Mouse (Mus musculus) left cerebral cortex, postnatal 36 days (tissue): Measurements from ENCODE around the gene Ugt2a1. TPM values are rescaled to one million over a fixed set of nuclear protein-coding genes. Genes with fewer than 3 reads are reported as not detected.

Experiments
- total RNA-seq, 2 experiments: library from RNA; stranded (reverse); gene quantifications; 2 replicates each; pipeline ENCODE4 v1.2.3; 2021

Ugt2a1 gene
- total RNA-seq, 2 experiments from 2014 or later = not detected

Other genes starting within 250 kb of the Ugt2a1 start
- gene Ugt2b37, start 236.1 kb downstream of the Ugt2a1 start, total RNA-seq = not detected
- gene Ugt2a3, start 153.7 kb downstream of the Ugt2a1 start, total RNA-seq = not detected
- not detected for gene Ugt2b38, start 66.7 kb downstream of the Ugt2a1 start, total RNA-seq
- gene Ugt2a2, start 8.6 kb downstream of the Ugt2a1 start, total RNA-seq = not detected
- gene Gm43638, start 4.1 kb downstream of the Ugt2a1 start, total RNA-seq = not detected
- gene Sult1b1, start 47.3 kb upstream of the Ugt2a1 start, total RNA-seq = not detected
- gene Sult1d1, start 78.2 kb upstream of the Ugt2a1 start, total RNA-seq = not detected
- not detected for gene Sult1e1, start 100.7 kb upstream of the Ugt2a1 start, total RNA-seq
- gene Csn1s1, start 175.3 kb upstream of the Ugt2a1 start, total RNA-seq = not detected
- gene Csn2, start 208.8 kb upstream of the Ugt2a1 start, total RNA-seq = not detected